26 mouse cellular contexts compared by ENCODE assay signal in genomic region chr9:119438498-119439000, GRCm38 (mm10). TPM values are rescaled to one million over a fixed set of nuclear protein-coding genes. Genes with fewer than 3 reads are reported as not detected.
DNase-seq lines count a peak whose midpoint lies in the region; ATAC-seq and TF ChIP-seq lines count a peak whose summit lies in the region.
"Had no signal": no experiment of that assay in that cellular context is flagged by ENCODE, and none has a peak within 500 bp of the region (broad histone marks: within the 10 kb centered on the region; RNA-seq: fewer than 3 reads in every experiment).

No protein-coding gene starts in this region.

- H3K4me1 ChIP-seq in limb, embryonic 14.5 days (ENCODE audit: control insufficient read depth, insufficient read depth, low read length): no peaks in the 10 kb centered on the region
- H3K4me1 ChIP-seq in limb, embryonic 10.5 days: no peaks in the 10 kb centered on the region
- H3K4me1 ChIP-seq: embryonic facial prominence, embryonic 12.5 days; embryonic facial prominence, embryonic 15.5 days; heart, embryonic 13.5 days had no signal

- no peaks in the 10 kb centered on the region for H3K9me3 ChIP-seq in limb, embryonic 14.5 days (ENCODE audit: control insufficient read depth, low read length)
- no peaks in the 10 kb centered on the region for H3K9me3 ChIP-seq in limb, embryonic 10.5 days (replicated peaks)
- H3K9me3 ChIP-seq: embryonic facial prominence, embryonic 12.5 days; embryonic facial prominence, embryonic 15.5 days; heart, embryonic 10.5 days; heart, embryonic 13.5 days had no signal

- DNase-seq in gastrocnemius, adult 2 months: peak; percentile 65
- DNase-seq in gastrocnemius, postnatal 36 days: no peak
- DNase-seq in limb, embryonic 14.5 days (ENCODE audit: low spot score): no peak
- no peak for DNase-seq in limb, embryonic 10.5 days (ENCODE audit: low spot score)
- peak; percentile 46 for DNase-seq in skeletal muscle tissue, adult 2 months (ENCODE audit: low read depth, low spot score)
- no peak for DNase-seq in adrenal gland, postnatal 14 days
- DNase-seq: adrenal gland, adult 8-10 months; adrenal gland, postnatal 36 days; cerebellum, adult 11 months; cerebellum, adult 2 months; cerebellum, adult 9-11 months; forebrain, postnatal 0 days; heart, adult 2 months; heart, postnatal 14 days; heart, postnatal 4 days had no signal

- H3K36me3 ChIP-seq in limb, embryonic 14.5 days (ENCODE audit: control insufficient read depth, insufficient read depth, low read length): peaks cover 53% of the 10 kb centered on the region
- H3K36me3 ChIP-seq in limb, embryonic 10.5 days: peaks cover 79% of the 10 kb centered on the region

- TF ChIP-seq POLR2A in limb, embryonic 14.5 days (IDR thresholded peaks at IDR 0.05; ENCODE audit: borderline replicate concordance, extremely low read depth, insufficient read depth, insufficient read length): no peak

- 0 out of 2 replicates have a peak overlapping the region, but pooled peaks have one; percentile 28 for H3K9ac ChIP-seq in limb, embryonic 14.5 days (ENCODE audit: low read depth, low read length, severe bottlenecking)
- H3K9ac ChIP-seq: embryonic facial prominence, embryonic 12.5 days; embryonic facial prominence, embryonic 15.5 days; forebrain, postnatal 0 days; heart, embryonic 13.5 days; hindbrain, embryonic 14.5 days had no signal

- ATAC-seq in limb, embryonic 14.5 days (ENCODE audit: low FRiP score, low read depth): no peak
- ATAC-seq: activated CD4-positive, CD25-positive, alpha-beta regulatory T cell, adult 4 months; CD4-positive, CD25-positive, alpha-beta regulatory T cell, adult 4 months; forebrain, embryonic 14.5 days; forebrain, postnatal 0 days; hindbrain, postnatal 0 days; inflammation-experienced regulatory T-cells, adult 6 months; intestine, embryonic 16.5 days had no signal

- no peak for TF ChIP-seq CTCF in gastrocnemius, adult 2 months (IDR thresholded peaks at IDR 0.05)

- intact Hi-C loops in gastrocnemius, adult 2 months (cut with DNase I): loop anchor here (10.0 kb wide), 1 partner anchor 174 kb away; no protein-coding TSS in a partner anchor
- intact Hi-C loops in gastrocnemius, postnatal 36 days (cut with DNase I): loop anchor here (5.0 kb wide), 1 partner anchor 286 kb away; no protein-coding TSS in a partner anchor

- no peak overlapping the region for H3K4me3 ChIP-seq in gastrocnemius, adult 2 months
- no peak overlapping the region for H3K4me3 ChIP-seq in limb, embryonic 14.5 days (replicated peaks; ENCODE audit: low read length)
- H3K4me3 ChIP-seq in limb, embryonic 10.5 days: no peak overlapping the region
- H3K4me3 ChIP-seq: embryonic facial prominence, embryonic 12.5 days; embryonic facial prominence, embryonic 15.5 days; heart, adult 2 months; heart, embryonic 10.5 days; heart, embryonic 13.5 days had no signal

- 88% methylated on average over 9 of the region's 9 CpGs for WGBS in limb, embryonic 14.5 days
- WGBS in limb, embryonic 10.5 days: 93% methylated on average over 9 of the region's 9 CpGs

- peak overlapping the region; percentile 54 for H3K27ac ChIP-seq in gastrocnemius, adult 2 months
- no peak overlapping the region for H3K27ac ChIP-seq in limb, embryonic 14.5 days (replicated peaks; ENCODE audit: low read depth, low read length)
- no peak overlapping the region for H3K27ac ChIP-seq in limb, embryonic 10.5 days
- H3K27ac ChIP-seq: embryonic facial prominence, embryonic 12.5 days; embryonic facial prominence, embryonic 15.5 days; heart, adult 2 months; heart, embryonic 10.5 days; heart, embryonic 13.5 days; hindbrain, embryonic 14.5 days; hindbrain, postnatal 0 days had no signal

- H3K27me3 ChIP-seq in limb, embryonic 14.5 days (ENCODE audit: control insufficient read depth, insufficient read depth, low read length): no peaks in the 10 kb centered on the region
- no peaks in the 10 kb centered on the region for H3K27me3 ChIP-seq in limb, embryonic 10.5 days (ENCODE audit: low read depth, poor library complexity, severe bottlenecking)
- H3K27me3 ChIP-seq: embryonic facial prominence, embryonic 12.5 days; embryonic facial prominence, embryonic 15.5 days; heart, embryonic 13.5 days had no signal

- no peak overlapping the region for H3K4me2 ChIP-seq in limb, embryonic 14.5 days (replicated peaks; ENCODE audit: low read depth, low read length, severe bottlenecking)
- H3K4me2 ChIP-seq: embryonic facial prominence, embryonic 12.5 days; embryonic facial prominence, embryonic 15.5 days; heart, embryonic 13.5 days; hindbrain, embryonic 14.5 days had no signal

RNA-seq across cellular contexts. Expression of gene Exog, which starts 6.2 kb away (rescaled TPM):
- 1 to 10 TPM; 1.6 to 2.3 TPM for total RNA-seq in gastrocnemius, adult 2 months (2021)
- 1 to 10 TPM; 1.2 to 1.4 TPM for total RNA-seq in gastrocnemius, postnatal 36 days (2021)
- 14.4 and 15.0 TPM in 2 replicates for polyA plus RNA-seq in limb, embryonic 14.5 days (2012; rRNA removed)
- 28.5 and 33.0 TPM in 2 replicates for polyA plus RNA-seq in limb, embryonic 14.5 days (2014; fragmentation: Nextera tagmentation; extraction: Ambion mirVana)
- 39.7 and 44.6 TPM in 2 replicates for polyA plus RNA-seq in limb, embryonic 10.5 days (2016; fragmentation: Nextera tagmentation; extraction: Ambion mirVana)
- 4.2 and 4.5 TPM in 2 replicates for total RNA-seq in adrenal gland, postnatal 14 days (2021)

RNA-seq across cellular contexts. Expression of gene Acvr2b, which starts 36.6 kb away (rescaled TPM):
- 10 to 100 TPM; 14.5 to 20.6 TPM for total RNA-seq in gastrocnemius, adult 2 months (2021)
- 10 to 100 TPM; 11.5 to 15.0 TPM for total RNA-seq in gastrocnemius, postnatal 36 days (2021)
- 7.9 and 8.9 TPM in 2 replicates for polyA plus RNA-seq in limb, embryonic 14.5 days (2012; rRNA removed)
- polyA plus RNA-seq in limb, embryonic 14.5 days (2014; fragmentation: Nextera tagmentation; extraction: Ambion mirVana): 18.9 and 23.8 TPM in 2 replicates
- polyA plus RNA-seq in limb, embryonic 10.5 days (2016; fragmentation: Nextera tagmentation; extraction: Ambion mirVana): 74.7 and 92.6 TPM in 2 replicates
- 4.8 and 6.6 TPM in 2 replicates for total RNA-seq in adrenal gland, postnatal 14 days (2021)
- polyA plus RNA-seq: activated CD4-positive, CD25-positive, alpha-beta regulatory T cell, adult 4 months; inflammation-experienced regulatory T-cells, adult 6 months had no signal

Comparison
In these comparisons a context has a peak if more than half of its experiments do, and no peak if none do; other contexts are left out.
1. DNase-seq: peak in gastrocnemius, adult 2 months (single experiment) and skeletal muscle tissue, adult 2 months (single experiment); none in gastrocnemius, postnatal 36 days (0 of 2), limb, embryonic 14.5 days (single experiment), limb, embryonic 10.5 days (single experiment) and adrenal gland, postnatal 14 days (single experiment).